Mouse (Mus musculus) liver, adult 2 months (tissue): ENCODE measurements at regions not wholly inside any gene's neighbourhood (a gene's known extent, or its start where the extent isn't known, plus 50 kb on each side); places are given as distances from the start of the nearest gene placed in this dataset.
A peak's percentile ranks its signal among the peaks of the same experiment; 100 is the strongest.

Experiments used
- DNase-seq: peaks from one replicate; pipeline ENCODE4 v3.0.0-alpha.2; 2011; ENCODE audit warnings: low read depth, low spot score; ENCODE audit errors: extremely low read depth
- H3K27ac ChIP-seq: fragments of 200-500 bp; replicated peaks from 2 replicates; pipeline ENCODE4 v1.5.1; 2012; ENCODE audit warnings: low read depth, mild to moderate bottlenecking, control low read depth, inconsistent platforms, low read length; ENCODE audit not compliant: insufficient read depth
- H3K27me3 ChIP-seq: fragments of 200-500 bp; 2 replicates; pipeline ENCODE4 v1.6.1; 2012; ENCODE audit warnings: mild to moderate bottlenecking, moderate library complexity, low read length, inconsistent platforms; ENCODE audit not compliant: control insufficient read depth, insufficient read depth
- H3K36me3 ChIP-seq: fragments of 200-500 bp; 2 replicates; pipeline ENCODE4 v1.6.1; 2012; ENCODE audit warnings: low read length, inconsistent platforms; ENCODE audit not compliant: control insufficient read depth, insufficient read depth
- H3K4me1 ChIP-seq: fragments of 200-500 bp; 2 replicates; pipeline ENCODE4 v1.6.1; 2011; ENCODE audit warnings: low read length; ENCODE audit not compliant: control insufficient read depth, insufficient read depth
- H3K4me3 ChIP-seq: fragments of 200-500 bp; 2 replicates; pipeline ENCODE4 v1.5.1; 2011; ENCODE audit warnings: low read depth, mild to moderate bottlenecking, control low read depth, low read length, moderate library complexity; ENCODE audit not compliant: insufficient read depth
- H3K79me2 ChIP-seq: fragments of 200-500 bp; 2 replicates; pipeline ENCODE4 v1.6.1; 2012; ENCODE audit warnings: inconsistent platforms, mild to moderate bottlenecking, low read length, moderate library complexity; ENCODE audit not compliant: control insufficient read depth, insufficient read depth
- H3K9ac ChIP-seq: fragments of 200-500 bp; 2 replicates; pipeline ENCODE4 v1.6.1; 2012; ENCODE audit warnings: low read depth, mild to moderate bottlenecking, control low read depth, inconsistent platforms, low read length
- CTCF ChIP-seq: fragments of 200-500 bp; IDR thresholded peaks from 2 replicates; pipeline ENCODE4 v1.5.1; 2011; ENCODE audit warnings: low read depth, low read length, control low read depth
- POLR2A ChIP-seq: fragments of 200-500 bp; IDR thresholded peaks from 2 replicates; pipeline ENCODE4 v1.6.1; 2011; ENCODE audit warnings: low read length, control low read depth; ENCODE audit not compliant: insufficient read depth; ENCODE audit errors: extremely low read depth
- WGBS: fragments of 180-500 bp; shearing (Covaris S2); methylation state at CpG from one replicate; pipeline ENCODE4 v1.1.7; 2018; 5-methylcytosine and 5-hydroxymethylcytosine counted together

DNA sequence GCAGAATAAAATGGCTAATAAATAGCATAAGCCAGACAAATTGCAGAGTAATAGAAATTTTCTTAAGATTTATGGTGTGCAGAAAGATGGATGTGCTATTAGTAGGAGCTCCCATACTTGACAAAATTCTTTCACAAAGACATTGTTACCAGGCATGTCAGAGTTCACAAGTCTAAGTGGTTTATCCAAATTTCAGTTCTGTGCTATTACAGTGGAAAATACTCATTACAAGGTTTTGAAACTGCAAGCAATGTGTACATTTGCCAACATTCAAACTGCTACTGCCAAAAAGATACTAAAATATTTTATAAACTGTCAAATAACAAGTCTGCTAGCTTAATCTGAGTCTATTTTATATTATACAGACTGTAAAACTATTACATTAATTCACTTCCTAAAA is 1550.2 kb upstream of the Acvr2a start:
- no peaks in the 10 kb centered on the region for H3K4me1 ChIP-seq
- no peak overlapping the region for H3K27ac ChIP-seq
- no peak overlapping the region for H3K9ac ChIP-seq
- H3K36me3 ChIP-seq: no peaks in the 10 kb centered on the region
- H3K4me3 ChIP-seq: no peak overlapping the region
- no peaks in the 10 kb centered on the region for H3K27me3 ChIP-seq
- no peaks in the 10 kb centered on the region for H3K79me2 ChIP-seq
- TF ChIP-seq POLR2A: no peak
- no peak for TF ChIP-seq CTCF
- no peak for DNase-seq

DNA sequence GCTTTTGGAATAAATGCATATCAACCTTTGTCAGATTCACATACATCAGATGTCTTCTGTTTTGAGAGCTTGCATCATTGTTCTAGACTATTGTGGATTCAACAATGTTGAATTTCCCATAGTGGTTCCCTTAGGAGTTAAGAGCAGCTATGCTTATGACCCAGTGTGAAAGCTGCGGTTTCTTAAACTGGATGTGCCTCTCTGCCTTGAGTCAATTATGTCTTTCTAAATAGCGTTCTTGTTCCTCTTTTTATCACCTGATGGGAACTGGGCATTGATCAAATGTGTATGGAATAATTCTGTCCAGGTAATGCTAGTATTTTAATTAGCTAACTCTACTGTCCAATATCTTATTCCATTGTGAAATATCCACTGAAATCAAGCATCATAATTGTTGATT is 1548.0 kb upstream of the Acvr2a start:
- 69% methylated on average over 2 of the region's 2 CpGs for WGBS

DNA sequence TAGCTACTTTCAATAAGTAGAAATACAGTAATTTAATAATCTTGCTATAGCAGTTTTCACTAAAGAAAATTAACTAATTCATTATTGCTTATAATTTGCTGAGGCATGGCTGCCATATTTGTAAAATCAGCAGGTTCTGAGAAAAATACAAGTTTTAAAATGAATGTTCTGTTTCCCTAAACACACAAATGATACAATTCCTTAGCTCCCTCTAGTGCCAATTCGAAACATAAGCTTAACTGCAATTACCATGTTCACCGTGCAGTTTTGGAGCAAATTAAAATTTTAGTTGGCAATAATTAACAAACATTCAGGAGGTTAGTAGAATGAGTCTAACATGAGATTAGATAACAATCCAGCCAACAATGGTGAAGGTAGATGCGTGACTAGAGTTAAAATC is 1518.4 kb upstream of the Acvr2a start:
- TF ChIP-seq POLR2A (no peak), CTCF (0 out of 2 replicates have a peak, but pooled peaks have one; percentile 13)
- Histone ChIP-seq H3K4me1 (no peaks in the 10 kb centered on the region), H3K27ac (no peak overlapping the region), H3K9ac (no peak overlapping the region), H3K36me3 (no peaks in the 10 kb centered on the region), H3K4me3 (no peak overlapping the region), H3K79me2 (no peaks in the 10 kb centered on the region), H3K27me3 (no peaks in the 10 kb centered on the region)
- 22% methylated on average over 3 of the region's 3 CpGs for WGBS
- DNase-seq: peak; percentile 7

More for the DNA sequence above, 1548.0 kb upstream of the Acvr2a start:
- Histone ChIP-seq H3K4me3 (no peak overlapping the region), H3K27me3 (no peaks in the 10 kb centered on the region), H3K4me1 (no peaks in the 10 kb centered on the region), H3K79me2 (no peaks in the 10 kb centered on the region), H3K36me3 (no peaks in the 10 kb centered on the region), H3K27ac (no peak overlapping the region), H3K9ac (no peak overlapping the region)
- no peak for DNase-seq
- TF ChIP-seq POLR2A (no peak), CTCF (no peak)

DNA sequence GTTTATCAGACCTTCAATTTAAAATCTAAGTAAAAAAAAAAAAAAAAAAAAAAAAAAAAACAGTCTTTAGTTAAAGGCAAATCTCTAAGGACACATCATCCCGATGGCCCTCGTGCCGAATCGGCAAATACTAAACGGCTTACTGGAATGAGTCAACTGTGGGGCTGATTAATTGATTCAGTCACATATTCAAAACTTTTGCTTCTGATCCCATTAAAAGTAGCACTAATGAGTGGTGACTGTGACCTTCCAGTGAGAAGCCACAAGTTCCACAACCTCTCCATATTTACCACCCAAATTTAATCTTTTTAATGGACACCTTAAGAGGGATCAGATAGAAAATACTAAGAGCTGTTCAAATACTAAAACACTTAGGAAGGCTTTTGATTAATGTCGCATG is 1511.9 kb upstream of the Acvr2a start:
- Histone ChIP-seq H3K27ac (no peak overlapping the region), H3K4me3 (no peak overlapping the region), H3K27me3 (no peaks in the 10 kb centered on the region), H3K4me1 (no peaks in the 10 kb centered on the region), H3K9ac (no peak overlapping the region), H3K36me3 (no peaks in the 10 kb centered on the region), H3K79me2 (no peaks in the 10 kb centered on the region)
- no peak for TF ChIP-seq CTCF
- no peak for TF ChIP-seq POLR2A
- WGBS: 88% methylated on average over 6 of the region's 6 CpGs
- DNase-seq: no peak

DNA sequence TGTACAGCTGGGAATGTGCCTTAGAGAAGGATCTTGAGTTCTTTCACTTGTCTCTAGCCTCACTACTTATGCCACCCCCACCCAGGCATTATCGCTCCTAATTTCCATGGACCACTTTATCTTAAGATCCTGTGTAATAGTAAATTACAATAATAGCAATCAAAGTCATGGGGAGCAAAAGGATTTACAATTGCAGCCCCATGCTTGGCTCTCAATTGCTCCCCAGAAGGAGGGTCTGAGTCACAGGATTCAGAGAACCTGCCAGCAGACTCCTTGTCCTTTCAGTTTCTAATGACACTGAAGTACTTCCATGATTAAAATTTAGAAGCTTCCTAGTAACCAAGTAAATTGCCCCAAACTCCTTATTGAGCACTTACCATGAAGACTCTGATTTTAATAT is 1483.3 kb upstream of the Acvr2a start:
- Histone ChIP-seq H3K4me3 (no peak overlapping the region), H3K27ac (no peak overlapping the region), H3K4me1 (no peaks in the 10 kb centered on the region), H3K9ac (no peak overlapping the region), H3K27me3 (no peaks in the 10 kb centered on the region), H3K79me2 (no peaks in the 10 kb centered on the region), H3K36me3 (no peaks in the 10 kb centered on the region)
- TF ChIP-seq CTCF (no peak), POLR2A (no peak)
- WGBS: 74% methylated on average over 1 of the region's 1 CpGs
- no peak for DNase-seq

DNA sequence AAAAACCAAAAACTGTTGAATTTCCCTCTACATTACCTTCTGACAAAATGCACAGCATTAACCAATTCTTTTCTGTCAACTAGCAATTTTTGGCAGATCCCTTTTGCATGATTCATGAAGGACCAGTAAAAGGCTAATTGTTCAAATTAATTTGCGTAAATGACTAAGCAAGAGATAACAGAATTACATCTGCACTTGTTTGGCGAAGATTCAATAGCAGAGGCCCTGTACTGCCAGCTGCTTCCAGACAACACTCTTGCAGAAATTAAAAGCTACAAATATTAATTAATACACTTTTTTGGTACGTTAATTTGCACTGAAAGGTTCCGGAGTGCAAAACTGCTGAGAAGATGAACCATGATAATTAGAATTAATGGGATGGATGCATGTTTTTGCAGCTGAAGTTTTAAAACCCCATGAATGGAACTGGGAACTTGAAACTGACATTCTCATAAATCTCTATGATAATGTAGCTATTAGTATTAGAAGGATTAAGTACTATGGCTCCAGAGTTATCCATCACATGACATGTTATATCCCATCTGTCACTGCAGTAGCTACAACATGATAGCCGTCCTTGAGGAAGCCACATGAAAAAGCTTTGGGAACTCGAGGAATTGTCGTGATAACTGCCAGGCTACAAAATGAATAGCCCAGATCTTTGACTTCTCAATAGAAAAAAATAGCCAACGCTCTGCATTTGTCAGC is 1479.3 kb upstream of the Acvr2a start:
- TF ChIP-seq CTCF: no peak
- TF ChIP-seq POLR2A: no peak
- Histone ChIP-seq H3K4me1 (no peaks in the 10 kb centered on the region), H3K4me3 (no peak overlapping the region), H3K27ac (no peak overlapping the region), H3K79me2 (no peaks in the 10 kb centered on the region), H3K27me3 (no peaks in the 10 kb centered on the region), H3K9ac (no peak overlapping the region), H3K36me3 (no peaks in the 10 kb centered on the region)
- WGBS: 65% methylated on average over 8 of the region's 8 CpGs
- DNase-seq: no peak
